Mouse (Mus musculus) liver, adult 2 months (tissue): Measurements from ENCODE around the gene Tomm6. TPM values are rescaled to one million over a fixed set of nuclear protein-coding genes. Genes with fewer than 3 reads are reported as not detected.
A peak's percentile ranks its signal among the peaks of the same experiment; 100 is the strongest.

ENCODE experiments used
- DNase-seq: peaks from one replicate; pipeline ENCODE4 v3.0.0-alpha.2; 2011; ENCODE audit warnings: low read depth, low spot score; ENCODE audit errors: extremely low read depth
- H3K27ac ChIP-seq: fragments of 200-500 bp; replicated peaks from 2 replicates; pipeline ENCODE4 v1.5.1; 2012; ENCODE audit warnings: low read depth, mild to moderate bottlenecking, control low read depth, inconsistent platforms, low read length; ENCODE audit not compliant: insufficient read depth
- H3K27me3 ChIP-seq: fragments of 200-500 bp; 2 replicates; pipeline ENCODE4 v1.6.1; 2012; ENCODE audit warnings: mild to moderate bottlenecking, moderate library complexity, low read length, inconsistent platforms; ENCODE audit not compliant: control insufficient read depth, insufficient read depth
- H3K36me3 ChIP-seq: fragments of 200-500 bp; 2 replicates; pipeline ENCODE4 v1.6.1; 2012; ENCODE audit warnings: low read length, inconsistent platforms; ENCODE audit not compliant: control insufficient read depth, insufficient read depth
- H3K4me1 ChIP-seq: fragments of 200-500 bp; 2 replicates; pipeline ENCODE4 v1.6.1; 2011; ENCODE audit warnings: low read length; ENCODE audit not compliant: control insufficient read depth, insufficient read depth
- H3K4me3 ChIP-seq: fragments of 200-500 bp; 2 replicates; pipeline ENCODE4 v1.5.1; 2011; ENCODE audit warnings: low read depth, mild to moderate bottlenecking, control low read depth, low read length, moderate library complexity; ENCODE audit not compliant: insufficient read depth
- H3K79me2 ChIP-seq: fragments of 200-500 bp; 2 replicates; pipeline ENCODE4 v1.6.1; 2012; ENCODE audit warnings: inconsistent platforms, mild to moderate bottlenecking, low read length, moderate library complexity; ENCODE audit not compliant: control insufficient read depth, insufficient read depth
- H3K9ac ChIP-seq: fragments of 200-500 bp; 2 replicates; pipeline ENCODE4 v1.6.1; 2012; ENCODE audit warnings: low read depth, mild to moderate bottlenecking, control low read depth, inconsistent platforms, low read length
- CTCF ChIP-seq: fragments of 200-500 bp; IDR thresholded peaks from 2 replicates; pipeline ENCODE4 v1.5.1; 2011; ENCODE audit warnings: low read depth, low read length, control low read depth
- POLR2A ChIP-seq: fragments of 200-500 bp; IDR thresholded peaks from 2 replicates; pipeline ENCODE4 v1.6.1; 2011; ENCODE audit warnings: low read length, control low read depth; ENCODE audit not compliant: insufficient read depth; ENCODE audit errors: extremely low read depth
- WGBS: fragments of 180-500 bp; shearing (Covaris S2); methylation state at CpG from one replicate; pipeline ENCODE4 v1.1.7; 2018; 5-methylcytosine and 5-hydroxymethylcytosine counted together
- polyA plus RNA-seq: library from polyadenylated mRNA; depleted of rRNA; stranded (reverse); fragments of >200 nt; gene quantifications from 2 replicates; pipeline ENCODE4 v1.2.3, GENCODE M21; 2012; rRNA removed
- total RNA-seq: library from RNA; depleted of rRNA; stranded (reverse); fragments of >200 nt; gene quantifications from 2 replicates; pipeline ENCODE4 v1.2.3, GENCODE M21; 2014; rRNA removed

Gene Tomm6
- 30.6 and 37.5 TPM in 2 replicates for total RNA-seq
- polyA plus RNA-seq = 97.6 and 101 TPM in 2 replicates

GRCm38 (mm10) chr17:47688344-47688607 lies at the start of gene Tomm6:
TSS of gene Tomm6 (minus strand) at chr17:47688386.
- peak within 1 kb of the TSS; percentile 86 for H3K9ac ChIP-seq
- H3K27me3 ChIP-seq = no peaks in the 10 kb centered on the region
- 0% methylated on average over 9 of the region's 9 CpGs for WGBS
- peaks cover 7% of the 10 kb centered on the region for H3K4me1 ChIP-seq
- H3K36me3 ChIP-seq = peaks cover 8% of the 10 kb centered on the region; the same call in 1 of the 2 replicates
- no peak for DNase-seq
- TF ChIP-seq POLR2A (no peak), CTCF (no peak)
- no peaks in the 10 kb centered on the region; the same call in 1 of the 2 replicates for H3K79me2 ChIP-seq
- peak within 1 kb of the TSS; percentile 81 for H3K27ac ChIP-seq
- peak within 1 kb of the TSS; percentile 82 for H3K4me3 ChIP-seq

GRCm38 (mm10) chr17:47737271-47738065 lies 49.3 kb upstream of the Tomm6 start:
- peak; percentile 70 for DNase-seq
- peak overlapping the region; percentile 92 for H3K27ac ChIP-seq
- TF ChIP-seq POLR2A (0 out of 2 replicates have a peak, but pooled peaks have one; percentile 32), CTCF (no peak)
- H3K4me1 ChIP-seq = peaks cover 5% of the 10 kb centered on the region; the same call in 1 of the 2 replicates
- WGBS = 1% methylated on average over 58 of the region's 60 CpGs
- no peaks in the 10 kb centered on the region for H3K36me3 ChIP-seq
- H3K27me3 ChIP-seq = no peaks in the 10 kb centered on the region
- peak overlapping the region; percentile 96 for H3K9ac ChIP-seq
- peaks cover 32% of the 10 kb centered on the region for H3K79me2 ChIP-seq
- peak overlapping the region; percentile 84 for H3K4me3 ChIP-seq

- H3K27me3 ChIP-seq = no peaks in the 10 kb centered on the region
- peaks cover 5% of the 10 kb centered on the region; the same call in 1 of the 2 replicates for H3K4me1 ChIP-seq
- peak within 1 kb of the TSS; percentile 84 for H3K4me3 ChIP-seq
- H3K36me3 ChIP-seq = no peaks in the 10 kb centered on the region
- TF ChIP-seq CTCF (peak; percentile 85), POLR2A (0 out of 2 replicates have a peak, but pooled peaks have one; percentile 54)
- H3K79me2 ChIP-seq = peaks cover 29% of the 10 kb centered on the region
- DNase-seq = peak; percentile 73
- 2% methylated on average over 46 of the region's 47 CpGs for WGBS
- H3K9ac ChIP-seq = peak within 1 kb of the TSS; percentile 96
- H3K27ac ChIP-seq = peak within 1 kb of the TSS; percentile 92
Observed at GRCm38 (mm10) chr17:47736856-47737255, 48.7 kb upstream of the Tomm6 start, which contains the start of gene Tfeb. TSS of gene Tfeb (plus strand) at chr17:47737030.

DNA sequence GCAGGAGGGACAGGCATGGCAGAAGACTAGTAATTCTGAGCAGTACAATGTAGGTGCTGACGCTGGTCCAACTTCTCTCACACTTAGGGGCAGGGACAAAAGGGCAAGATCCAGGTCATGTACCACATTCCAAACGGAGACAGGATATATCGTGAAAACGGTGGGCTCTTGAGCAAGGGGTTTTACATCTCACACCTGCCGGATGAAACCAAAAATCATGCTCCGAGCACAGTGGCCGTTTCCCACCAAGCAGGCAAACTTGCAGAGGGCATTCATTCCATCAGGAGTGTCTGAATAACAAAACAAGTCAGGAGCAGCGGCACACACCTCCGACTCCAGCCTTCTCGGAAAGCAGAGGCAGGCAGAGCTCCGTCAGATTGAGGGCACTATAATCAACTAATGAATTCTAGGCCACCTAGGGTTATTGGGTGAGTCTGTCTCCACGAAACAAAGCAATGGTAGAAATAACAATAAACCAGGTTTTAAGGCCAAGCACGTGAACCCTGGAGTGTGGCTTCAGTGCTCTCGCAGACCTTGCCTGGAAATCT lies 47.4 kb upstream of the Tomm6 start:
- Histone ChIP-seq H3K79me2 (peaks cover 23% of the 10 kb centered on the region), H3K27ac (no peak overlapping the region), H3K27me3 (no peaks in the 10 kb centered on the region), H3K9ac (no peak overlapping the region), H3K4me1 (peaks cover 5% of the 10 kb centered on the region; the same call in 1 of the 2 replicates), H3K4me3 (no peak overlapping the region), H3K36me3 (no peaks in the 10 kb centered on the region)
- WGBS = 82% methylated on average over 14 of the region's 14 CpGs
- TF ChIP-seq POLR2A (no peak), CTCF (no peak)
- no peak for DNase-seq

DNA sequence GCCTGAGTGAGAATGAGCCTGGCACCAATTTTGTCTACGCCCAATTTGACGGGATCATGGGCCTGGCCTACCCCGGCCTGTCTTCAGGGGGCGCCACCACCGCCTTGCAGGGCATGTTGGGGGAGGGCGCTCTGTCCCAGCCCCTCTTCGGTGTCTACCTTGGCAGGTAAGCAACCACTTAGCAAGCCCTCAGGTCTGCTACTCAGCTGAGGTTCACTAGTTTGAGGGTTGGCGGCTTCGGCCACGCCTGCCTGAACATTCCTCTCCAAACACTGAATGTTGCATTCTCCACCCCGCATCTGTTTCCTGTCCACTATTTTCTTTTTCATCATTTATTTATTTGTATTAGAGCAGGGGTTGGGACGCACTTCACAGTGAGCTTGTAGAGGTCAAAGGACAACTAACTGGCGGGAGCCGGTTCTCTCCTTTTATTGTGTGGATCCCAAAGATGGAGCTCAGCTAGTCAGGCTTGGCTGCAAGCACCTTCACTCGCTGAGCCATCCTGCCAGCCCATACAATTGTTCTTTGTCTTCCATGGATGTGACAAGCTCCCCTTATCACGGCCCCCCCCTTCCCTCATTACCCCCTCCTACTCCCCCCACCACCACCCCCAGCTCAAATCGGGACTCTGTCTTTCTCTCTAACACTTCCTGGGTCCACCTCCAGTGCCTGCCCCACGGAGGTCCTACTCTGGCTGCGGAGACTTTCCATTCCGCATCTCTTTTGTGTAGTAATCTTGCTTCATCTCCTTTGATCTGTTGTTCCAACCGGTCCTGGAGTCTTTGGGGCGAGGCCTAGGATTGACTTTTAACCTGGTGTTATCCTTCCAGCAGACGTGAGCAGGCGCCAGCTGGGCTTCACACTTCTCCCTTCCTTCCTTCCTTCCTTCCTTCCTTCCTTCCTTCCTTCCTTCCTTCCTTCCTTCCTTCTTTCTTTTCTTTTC lies 42.7 kb upstream of the Tomm6 start:
- no peaks in the 10 kb centered on the region for H3K36me3 ChIP-seq
- H3K4me3 ChIP-seq = no peak overlapping the region
- H3K27me3 ChIP-seq = no peaks in the 10 kb centered on the region
- H3K4me1 ChIP-seq = no peaks in the 10 kb centered on the region
- no peak for TF ChIP-seq POLR2A
- no peak for TF ChIP-seq CTCF
- no peak overlapping the region for H3K9ac ChIP-seq
- H3K79me2 ChIP-seq = no peaks in the 10 kb centered on the region
- 63% methylated on average over 24 of the region's 24 CpGs for WGBS
- no peak for DNase-seq
- H3K27ac ChIP-seq = no peak overlapping the region
